Mouse (Mus musculus) forebrain, postnatal 0 days (tissue): ENCODE measurements around the gene Sec31a. TPM values are rescaled to one million over a fixed set of nuclear protein-coding genes. Genes with fewer than 3 reads are reported as not detected.

Source experiments
- ATAC-seq: fragments of 200-750 bp; cut with Nextera tagmentation; 2 replicates; pipeline ENCODE4 v1.8.0; 2017; ENCODE audit warnings: mild to moderate bottlenecking, moderate library complexity
- DNase-seq: peaks from one replicate; pipeline ENCODE4 v3.0.0-alpha.2; 2015
- H3K27ac ChIP-seq: fragments of 300-500 bp; sonication (generic); 2 replicates; pipeline ENCODE4 v1.5.1; 2014; ENCODE audit warnings: low read depth, mild to moderate bottlenecking, antibody characterized with exemption, low read length, moderate library complexity, mixed read lengths
- H3K27me3 ChIP-seq: fragments of 300-500 bp; sonication (generic); 2 replicates; pipeline ENCODE4 v1.6.1; 2014; ENCODE audit warnings: mild to moderate bottlenecking, low read length, mixed read lengths; ENCODE audit not compliant: insufficient read depth
- H3K36me3 ChIP-seq: fragments of 300-500 bp; sonication (generic); 2 replicates; pipeline ENCODE4 v1.6.1; 2014; ENCODE audit warnings: mild to moderate bottlenecking, moderate library complexity; ENCODE audit not compliant: insufficient read depth
- H3K4me1 ChIP-seq: fragments of 300-500 bp; sonication (generic); 2 replicates; pipeline ENCODE4 v1.6.1; 2014; ENCODE audit warnings: antibody characterized with exemption; ENCODE audit not compliant: insufficient read depth
- H3K4me2 ChIP-seq: fragments of 300-500 bp; sonication (generic); 2 replicates; pipeline ENCODE4 v1.6.1; 2014; ENCODE audit warnings: low read depth, mild to moderate bottlenecking, moderate library complexity
- H3K4me3 ChIP-seq: fragments of 300-500 bp; sonication (generic); 2 replicates; pipeline ENCODE4 v1.5.1; 2014; ENCODE audit warnings: low read depth, low read length, mixed read lengths
- H3K9ac ChIP-seq: fragments of 300-500 bp; sonication (generic); 2 replicates; pipeline ENCODE4 v1.6.1; 2014; ENCODE audit warnings: mild to moderate bottlenecking
- H3K9me3 ChIP-seq: fragments of 300-500 bp; sonication (generic); 2 replicates; pipeline ENCODE4 v1.6.1; 2016; ENCODE audit warnings: low read length
- CTCF ChIP-seq: sonication (generic); IDR thresholded peaks from 2 replicates; pipeline ENCODE4 v1.5.1; 2016; ENCODE audit warnings: antibody characterized with exemption, control low read depth, low read depth
- WGBS: fragments of 180-500 bp; shearing (Covaris S2); extraction: QIAGEN DNeasy Blood & Tissue Kit; methylation state at CpG from one replicate; pipeline ENCODE4 v1.1.7; 2014; 5-methylcytosine and 5-hydroxymethylcytosine counted together
- polyA plus RNA-seq: library from polyadenylated mRNA; unstranded; fragments of >200 nt; fragmentation: Nextera tagmentation; extraction: Ambion mirVana; gene quantifications from 2 replicates; pipeline ENCODE4 v1.2.1, GENCODE M21; 2015
- total RNA-seq: library from RNA; depleted of rRNA; stranded (reverse); fragments of >200 nt; gene quantifications from 2 replicates; pipeline ENCODE4 v1.2.3, GENCODE M21; 2014; rRNA removed

Gene Sec31a
- total and polyA plus RNA-seq, 2 experiments from 2014 or later: 78.6 to 160 TPM

- H3K36me3 ChIP-seq: no peaks in the 10 kb centered on the region
- ATAC-seq (peak; percentile 38; the same call in 1 of the 2 replicates), DNase-seq (no peak)
- no peak overlapping the region for H3K27ac ChIP-seq
- WGBS: 50% methylated on average over 7 of the region's 7 CpGs
- no peaks in the 10 kb centered on the region for H3K27me3 ChIP-seq
- no peak overlapping the region for H3K4me2 ChIP-seq
- H3K4me1 ChIP-seq: no peaks in the 10 kb centered on the region
- no peak overlapping the region for H3K9ac ChIP-seq
- no peak overlapping the region for H3K4me3 ChIP-seq
- H3K9me3 ChIP-seq: no peaks in the 10 kb centered on the region
- TF ChIP-seq CTCF: no peak
These were observed 98.2 kb downstream of the Sec31a start for GRCm38 (mm10) chr5:100317842-100318241.

- H3K9ac ChIP-seq: no peak overlapping the region
- no peak overlapping the region for H3K27ac ChIP-seq
- H3K4me1 ChIP-seq: no peaks in the 10 kb centered on the region
- DNase-seq (no peak), ATAC-seq (no peak)
- TF ChIP-seq CTCF: no peak
- no peaks in the 10 kb centered on the region for H3K36me3 ChIP-seq
- 88% methylated on average over 18 of the region's 18 CpGs for WGBS
- H3K4me2 ChIP-seq: no peak overlapping the region
- no peaks in the 10 kb centered on the region for H3K9me3 ChIP-seq
- no peak overlapping the region for H3K4me3 ChIP-seq
- H3K27me3 ChIP-seq: no peaks in the 10 kb centered on the region
These were observed 99.0 kb downstream of the Sec31a start for GRCm38 (mm10) chr5:100317010-100317409.

GRCm38 (mm10) chr5:100315646-100316045 lies 100.4 kb downstream of the Sec31a start:
- Histone ChIP-seq H3K4me3 (no peak overlapping the region), H3K9me3 (no peaks in the 10 kb centered on the region), H3K27me3 (no peaks in the 10 kb centered on the region), H3K4me1 (no peaks in the 10 kb centered on the region), H3K36me3 (no peaks in the 10 kb centered on the region), H3K4me2 (no peak overlapping the region), H3K9ac (no peak overlapping the region), H3K27ac (no peak overlapping the region)
- TF ChIP-seq CTCF: no peak
- DNase-seq: no peak
- no peak for ATAC-seq
- 44% methylated on average over 3 of the region's 3 CpGs for WGBS

- peaks cover 4% of the 10 kb centered on the region; the same call in 1 of the 2 replicates for H3K4me1 ChIP-seq
- no peak for TF ChIP-seq CTCF
- ATAC-seq (no peak), DNase-seq (no peak)
- no peaks in the 10 kb centered on the region for H3K27me3 ChIP-seq
- H3K9me3 ChIP-seq: no peaks in the 10 kb centered on the region
- H3K9ac ChIP-seq: no peak overlapping the region
- H3K36me3 ChIP-seq: no peaks in the 10 kb centered on the region
- 79% methylated on average over 5 of the region's 5 CpGs for WGBS
- no peak overlapping the region for H3K4me2 ChIP-seq
- H3K4me3 ChIP-seq: no peak overlapping the region
- no peak overlapping the region for H3K27ac ChIP-seq
These were observed 103.6 kb downstream of the Sec31a start for GRCm38 (mm10) chr5:100312391-100312790.

Other genes starting within 250 kb of the Sec31a start
- gene Lin54, start 84.4 kb upstream of the Sec31a start, total RNA-seq: 14.0 and 14.2 TPM in 2 replicates
- gene Lin54, start 84.4 kb upstream of the Sec31a start, polyA plus RNA-seq: 4.8 and 7.2 TPM in 2 replicates
- 136 and 159 TPM in 2 replicates for gene Cops4, start 102.1 kb upstream of the Sec31a start, total RNA-seq
- gene Cops4, start 102.1 kb upstream of the Sec31a start, polyA plus RNA-seq: 172 and 184 TPM in 2 replicates
- 0.38 and 3.5 TPM in 2 replicates for gene Plac8, start 156.0 kb upstream of the Sec31a start, total RNA-seq
- 1.5 and 2.0 TPM in 2 replicates for gene Plac8, start 156.0 kb upstream of the Sec31a start, polyA plus RNA-seq